Mouse (Mus musculus): ENCODE data around the gene Mrpl37.

The Mrpl37 gene

DNA sequence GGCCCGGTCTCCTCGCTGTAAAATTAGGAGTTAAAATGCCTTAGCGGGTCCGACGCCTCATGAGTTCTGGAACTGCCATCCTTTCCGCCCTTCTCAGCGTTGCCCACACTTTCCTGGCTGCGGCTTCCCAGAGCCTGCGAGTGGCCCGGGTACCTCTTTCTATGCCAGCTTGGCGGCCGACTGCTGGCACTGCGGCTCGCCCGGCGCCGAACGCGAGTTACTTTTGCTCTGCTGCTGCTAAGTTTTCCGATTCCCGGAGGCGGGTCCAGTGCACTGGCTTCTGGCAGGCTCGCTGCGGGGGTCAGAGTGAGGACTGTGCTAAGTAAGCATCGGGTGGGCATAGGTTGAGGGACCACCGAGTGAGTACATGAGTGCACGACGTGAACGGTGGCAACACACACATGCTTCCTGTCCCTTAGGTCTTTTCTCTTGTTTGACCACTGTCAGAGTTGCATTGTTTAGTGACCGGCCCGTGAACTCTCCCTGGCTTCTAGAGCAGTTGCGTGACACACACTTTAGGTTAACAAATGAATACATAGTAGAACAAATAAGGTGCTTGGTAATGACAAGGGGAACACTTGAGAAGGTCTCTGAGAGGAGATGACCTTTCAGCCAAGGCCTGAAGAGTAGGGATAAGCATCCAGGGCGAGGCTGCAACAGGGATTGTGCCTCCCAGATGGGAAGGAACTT, 628 bp upstream of the Mrpl37 start:
- peak; percentile 62 for DNase-seq (ENCODE audit: low read depth, low spot score)

DNA sequence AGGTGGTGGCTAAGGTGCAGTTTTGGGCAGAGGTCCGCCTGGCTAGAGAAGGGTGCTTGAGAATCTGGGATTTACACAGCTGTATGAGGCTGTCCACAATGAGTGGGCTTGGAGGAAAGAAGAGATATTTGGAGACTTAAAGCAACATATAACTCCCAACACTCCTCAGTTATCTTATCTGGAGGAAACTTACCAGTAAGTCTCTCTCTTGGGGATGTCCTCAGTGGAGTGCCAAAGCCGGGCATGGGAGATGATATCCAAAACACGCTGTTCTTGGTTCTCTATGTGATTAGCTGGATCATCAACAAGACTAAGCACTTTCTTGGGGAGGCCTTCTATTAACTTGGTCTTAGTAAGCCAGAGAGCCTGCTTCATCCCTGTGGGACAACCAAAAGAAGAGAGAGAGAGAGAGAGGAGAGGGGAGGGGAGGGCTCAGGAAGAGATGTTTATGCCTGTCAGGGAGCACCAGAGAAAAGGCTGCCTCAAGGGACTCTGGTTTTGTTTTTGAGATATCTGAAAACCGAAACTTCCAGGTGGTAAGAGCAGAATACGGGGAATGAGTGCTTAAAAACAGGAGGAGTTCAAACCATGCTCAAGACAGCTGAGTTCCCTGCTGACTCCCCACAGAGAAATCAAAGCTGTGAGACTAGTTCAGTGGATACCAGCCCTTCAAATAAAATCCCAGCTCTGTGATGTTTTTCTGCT, 2.1 kb downstream of the Mrpl37 start:
- DNase-seq (ENCODE audit: low read depth, low spot score), result no peak

DNA sequence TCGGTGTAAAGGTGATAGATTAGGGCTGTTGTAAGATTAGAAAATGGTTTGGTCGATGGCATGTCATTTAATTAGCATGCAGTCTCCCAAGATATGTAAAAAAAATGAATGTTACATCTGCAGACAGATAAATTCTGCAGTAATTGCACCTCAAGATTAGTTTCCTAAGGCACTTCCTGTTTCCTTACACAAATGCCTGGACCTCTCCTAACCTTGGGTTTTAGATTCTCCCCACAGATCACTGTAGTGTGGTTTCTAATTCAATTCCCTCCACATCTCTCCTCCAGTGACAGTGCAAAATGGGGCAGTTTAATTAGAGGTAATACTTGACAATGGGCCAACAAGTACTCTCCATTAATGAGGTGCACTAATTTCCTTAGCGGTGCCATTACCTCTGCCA, 3.5 kb downstream of the Mrpl37 start:
- no peak for DNase-seq (ENCODE audit: low read depth, low spot score)

DNA sequence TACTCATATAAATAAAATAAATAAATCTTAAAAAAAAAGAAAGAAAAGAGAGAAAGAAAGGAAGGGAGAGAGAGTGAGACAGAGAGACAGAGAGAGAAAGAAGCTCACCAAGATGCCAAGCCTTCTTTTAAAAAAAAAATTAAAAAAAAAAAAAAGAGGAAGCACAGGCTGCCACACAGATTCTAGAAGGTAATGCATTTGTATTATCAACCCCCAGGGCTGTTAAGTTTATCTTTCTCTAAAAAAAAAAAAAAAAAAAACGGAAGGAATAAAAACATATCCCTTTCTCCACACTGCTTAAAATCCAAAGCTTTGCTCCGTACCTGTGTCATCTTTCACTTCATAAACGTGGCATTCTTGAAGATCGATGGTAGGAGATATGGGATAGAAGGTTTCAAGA, 5.1 kb downstream of the Mrpl37 start:
- DNase-seq (ENCODE audit: low read depth, low spot score), result no peak

DNA sequence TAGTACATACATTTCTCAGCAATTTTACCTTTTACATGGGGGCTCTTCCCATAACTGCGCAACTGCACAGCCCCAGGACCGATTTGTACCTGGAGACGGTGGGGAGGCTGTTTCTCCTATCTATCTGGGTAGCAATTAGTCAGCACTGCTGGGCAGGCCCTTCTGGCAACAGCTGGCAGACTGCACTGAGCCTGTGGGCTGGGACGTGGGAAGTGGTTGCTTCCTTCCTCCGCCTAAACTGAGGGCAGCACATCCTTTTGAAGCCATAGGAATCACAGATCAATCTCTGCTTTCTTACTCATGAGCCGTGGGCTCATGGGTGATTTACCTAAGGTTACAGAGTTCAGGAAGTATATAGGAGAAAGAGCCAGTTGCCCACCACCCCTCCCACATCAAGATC, 7.9 kb downstream of the Mrpl37 start:
- no peak for DNase-seq (ENCODE audit: low read depth, low spot score)

DNA sequence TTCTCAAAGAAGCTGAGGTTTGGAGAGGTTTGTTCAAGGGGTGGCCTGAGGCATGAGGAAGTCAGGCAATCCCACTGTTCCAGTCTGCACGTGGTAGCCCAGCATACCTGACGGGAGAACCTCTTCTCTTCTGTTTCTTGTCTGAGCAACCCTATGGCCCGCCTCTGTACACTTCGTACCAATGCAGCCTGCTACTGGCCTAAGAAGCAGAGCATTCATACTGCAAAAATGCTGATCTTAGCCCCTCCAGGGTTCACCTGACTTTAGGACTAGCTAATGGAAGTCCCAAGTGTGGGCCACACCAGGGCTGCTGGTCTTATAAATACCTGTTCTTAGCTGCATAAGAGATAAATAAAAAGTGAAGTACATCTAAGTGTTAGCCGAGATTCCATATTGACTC, 8.3 kb downstream of the Mrpl37 start:
- DNase-seq (ENCODE audit: low read depth, low spot score), result no peak

DNA sequence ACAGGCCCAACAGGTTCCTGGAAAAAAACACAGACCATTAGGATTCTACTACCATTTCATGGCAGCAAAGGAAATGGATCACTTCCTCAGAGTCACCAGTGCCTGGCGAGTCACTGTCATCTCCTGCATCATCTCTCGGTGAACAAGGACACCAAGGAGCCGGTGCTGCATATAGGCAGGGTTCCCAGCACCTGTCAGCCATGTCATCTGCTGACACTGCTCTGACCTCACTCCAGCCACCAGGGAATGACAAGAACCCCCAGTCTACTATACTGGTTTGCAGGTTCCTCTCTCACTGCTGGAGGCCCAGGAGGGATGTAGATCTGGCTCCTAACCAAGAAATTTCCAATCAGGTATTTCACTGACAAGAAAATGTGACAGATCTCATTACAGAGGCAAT, 10.6 kb downstream of the Mrpl37 start:
- no peak for DNase-seq (ENCODE audit: low read depth, low spot score)

DNA sequence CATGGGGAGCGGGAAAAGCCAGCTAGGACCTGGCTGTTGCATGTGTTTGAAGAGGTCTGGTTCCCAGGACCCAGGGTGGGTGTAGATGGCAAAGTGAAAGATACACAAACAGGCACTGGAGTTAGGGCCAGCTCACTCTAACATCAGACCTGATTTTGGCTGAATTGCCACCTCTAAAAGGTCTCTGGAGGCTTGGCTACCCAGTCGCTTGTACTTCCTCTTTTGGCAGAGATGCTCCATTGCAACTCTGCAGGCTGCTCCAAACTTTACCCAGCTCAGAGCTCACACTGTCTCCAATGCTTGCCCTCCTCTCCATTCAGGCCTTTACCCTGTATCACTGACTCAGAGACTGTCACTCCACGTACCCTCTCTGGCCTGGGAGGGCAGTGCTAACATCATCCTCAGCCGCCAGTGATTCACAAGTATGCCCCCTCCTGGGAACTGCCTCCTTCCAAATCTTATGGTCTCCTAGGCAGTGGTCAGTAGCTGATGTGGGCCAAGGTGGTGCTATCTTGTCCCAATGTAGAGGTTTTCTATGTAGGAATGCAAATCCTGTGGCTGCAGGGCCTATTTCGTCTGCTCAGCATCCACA, 13.6 kb downstream of the Mrpl37 start:
- no peak for DNase-seq (ENCODE audit: low read depth, low spot score)

DNA sequence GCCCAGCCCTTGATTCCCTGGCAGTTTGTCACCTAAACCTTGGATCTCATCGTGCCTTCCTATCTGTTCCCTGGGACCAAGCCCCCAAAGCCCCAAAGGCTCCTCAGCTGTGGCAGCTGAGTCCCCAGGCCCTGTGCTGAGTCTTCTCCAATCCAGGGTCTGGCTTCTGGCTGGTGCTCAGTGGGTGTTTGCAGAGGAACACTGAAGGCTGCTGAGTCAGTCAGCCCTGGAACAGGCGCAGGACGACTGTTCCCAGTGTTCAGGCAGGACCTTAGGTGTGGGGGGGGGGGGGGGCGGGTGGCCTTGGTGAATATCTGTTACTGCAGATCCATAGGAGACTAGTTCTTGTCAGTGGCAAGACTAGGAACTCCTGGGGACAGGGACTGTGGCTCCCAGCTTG, 14.8 kb downstream of the Mrpl37 start:
- no peak for DNase-seq (ENCODE audit: low read depth, low spot score)

DNA sequence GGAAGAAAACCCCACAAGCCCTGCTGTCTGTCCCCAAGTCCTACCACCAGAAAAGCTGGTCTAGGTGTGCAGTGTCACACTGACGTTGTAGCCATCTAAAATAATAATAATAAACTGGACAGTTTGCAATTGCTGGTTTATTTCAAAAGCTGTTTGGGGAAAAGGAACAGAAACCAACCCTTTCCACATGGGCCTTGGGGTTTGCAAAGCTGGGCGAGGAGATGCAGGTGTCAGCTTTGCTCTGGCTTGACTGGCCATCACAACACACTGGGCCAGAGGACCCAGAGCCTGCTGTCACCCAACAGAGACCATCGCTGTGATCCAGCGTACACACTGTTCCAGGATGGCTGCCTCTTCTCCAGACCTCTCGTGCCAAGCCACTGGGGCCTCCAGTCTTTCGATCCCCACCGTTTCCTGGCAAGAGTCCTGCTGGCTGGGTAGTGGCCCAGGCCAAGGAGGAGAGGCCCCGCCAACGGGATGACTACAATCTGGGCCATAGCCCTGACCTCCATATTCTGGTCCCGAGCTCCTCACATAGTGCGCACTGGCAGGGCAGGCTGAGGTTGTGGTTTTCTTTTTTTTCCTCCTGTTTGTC, 18.0 kb downstream of the Mrpl37 start:
- DNase-seq (ENCODE audit: low read depth, low spot score), result no peak

DNA sequence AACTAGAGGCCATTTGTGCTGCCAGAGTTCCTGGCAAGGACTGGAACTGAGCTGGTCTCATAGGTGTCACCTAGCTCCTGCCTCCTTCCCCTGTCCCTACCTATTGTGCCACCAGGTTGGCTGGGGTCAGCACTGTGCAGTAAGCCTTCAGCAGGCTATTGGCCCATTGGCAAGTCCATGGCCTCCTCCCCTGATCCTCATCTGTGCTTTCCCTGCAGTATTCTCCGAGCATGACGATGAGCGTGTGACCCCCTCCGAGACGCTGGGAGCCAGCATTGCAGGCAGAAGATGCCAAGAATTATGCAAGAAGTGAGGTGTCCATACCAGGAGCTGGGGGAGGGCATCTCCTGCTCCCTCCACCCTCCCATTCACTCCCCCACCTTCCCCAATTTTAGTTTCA, 18.9 kb downstream of the Mrpl37 start:
- DNase-seq (ENCODE audit: low read depth, low spot score), result no peak

DNA sequence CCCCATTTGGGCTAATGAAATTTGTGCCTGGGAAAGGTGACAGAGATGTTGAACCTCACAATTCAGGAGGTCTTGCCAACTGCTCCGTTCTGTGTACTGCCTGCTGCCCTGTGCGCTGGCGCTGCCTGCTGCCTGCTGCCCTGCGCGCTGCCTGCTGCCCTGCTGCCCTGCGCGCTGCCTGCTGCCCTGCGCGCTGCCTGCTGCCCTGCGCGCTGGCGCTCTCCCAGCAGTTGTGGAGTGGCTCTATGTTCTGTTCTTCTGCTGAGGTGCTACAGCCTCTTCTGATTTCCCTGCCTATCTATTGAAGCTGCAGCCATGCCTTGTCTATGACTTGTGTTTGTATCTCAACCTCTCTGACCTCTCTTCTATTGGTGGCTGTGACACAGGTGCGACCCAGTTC, 21.5 kb downstream of the Mrpl37 start:
- DNase-seq (ENCODE audit: low read depth, low spot score), result no peak

DNA sequence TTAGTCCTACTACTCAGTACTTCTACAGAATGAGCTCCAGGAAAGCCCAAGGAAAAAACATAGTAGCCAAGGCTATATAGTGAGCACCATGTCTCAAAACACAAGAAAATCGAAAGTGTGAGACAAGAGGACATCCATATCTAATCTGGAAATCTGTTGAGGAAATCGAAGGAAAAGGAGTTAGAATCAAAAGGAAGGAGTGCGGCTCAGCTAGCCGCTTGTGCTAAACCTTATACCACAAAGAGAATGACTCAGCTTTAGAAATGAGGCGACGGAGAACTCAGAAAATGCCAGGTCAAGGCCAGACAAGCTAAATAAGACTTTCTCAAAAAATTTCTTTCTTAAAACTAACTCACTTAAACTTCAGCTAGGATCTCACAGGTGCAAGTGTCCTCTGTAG, 24.4 kb downstream of the Mrpl37 start:
- no peak for DNase-seq (ENCODE audit: low read depth, low spot score)

DNA sequence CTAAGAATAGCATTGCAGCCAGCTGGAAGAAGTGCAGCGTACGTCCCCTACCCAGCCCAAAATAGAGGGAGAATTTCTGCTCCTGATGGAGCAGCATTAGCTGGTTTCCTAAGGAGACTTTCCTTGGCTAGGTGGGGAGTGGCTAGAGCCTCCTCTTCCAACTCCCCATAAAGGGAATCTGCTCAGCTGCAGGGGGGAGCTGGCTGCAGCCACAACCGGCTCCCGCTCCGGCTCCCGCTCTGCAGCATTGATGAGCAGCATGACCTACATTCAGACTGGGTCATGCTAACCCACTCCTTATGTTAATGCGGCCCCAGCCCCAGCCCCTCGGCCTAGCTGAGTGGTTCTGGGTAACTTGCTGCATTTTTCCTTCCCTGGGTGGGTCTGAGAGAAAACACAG, 27.4 kb downstream of the Mrpl37 start:
- no peak for DNase-seq (ENCODE audit: low read depth, low spot score)

DNA sequence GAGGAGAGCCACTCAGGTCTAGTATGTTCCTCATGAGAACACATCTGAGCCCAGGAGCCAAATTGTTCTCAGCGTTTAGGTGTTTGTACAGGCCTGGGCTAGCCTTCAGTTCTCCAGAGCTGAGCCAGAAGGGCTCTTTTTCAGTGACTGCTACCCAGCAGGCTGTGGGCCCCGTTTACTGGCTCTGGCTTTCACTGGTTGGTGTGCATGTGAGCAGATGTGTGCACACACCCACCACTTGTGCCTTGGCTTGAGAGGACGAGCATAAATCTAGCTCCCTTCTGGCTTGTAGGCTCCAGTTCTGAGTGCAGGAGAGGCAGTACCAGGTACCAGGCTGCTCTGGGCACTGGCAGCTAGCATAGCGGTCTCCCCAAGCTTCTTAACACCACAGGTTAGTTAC, 28.4 kb downstream of the Mrpl37 start:
- DNase-seq (ENCODE audit: low read depth, low spot score), result no peak

DNA sequence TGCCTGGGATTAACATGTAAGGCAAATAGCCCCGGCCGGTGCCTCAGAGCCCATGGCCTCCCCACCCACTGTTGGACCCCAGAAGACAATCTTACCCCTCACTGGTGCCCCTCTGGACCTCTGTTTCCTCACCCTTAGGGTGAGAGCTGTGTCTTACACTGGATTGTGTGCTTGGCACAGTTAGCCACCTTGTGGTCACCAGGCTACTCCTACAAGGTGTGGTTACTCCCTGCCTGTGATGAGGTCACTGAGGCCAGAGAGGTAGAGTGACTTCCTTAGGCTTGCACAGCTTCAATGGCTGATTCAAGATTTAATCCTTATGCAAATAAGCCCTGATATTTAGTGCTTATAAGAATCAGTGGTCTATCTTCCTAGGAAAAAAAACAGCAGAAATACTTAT, 29.7 kb downstream of the Mrpl37 start:
- DNase-seq (ENCODE audit: low read depth, low spot score), result no peak

DNA sequence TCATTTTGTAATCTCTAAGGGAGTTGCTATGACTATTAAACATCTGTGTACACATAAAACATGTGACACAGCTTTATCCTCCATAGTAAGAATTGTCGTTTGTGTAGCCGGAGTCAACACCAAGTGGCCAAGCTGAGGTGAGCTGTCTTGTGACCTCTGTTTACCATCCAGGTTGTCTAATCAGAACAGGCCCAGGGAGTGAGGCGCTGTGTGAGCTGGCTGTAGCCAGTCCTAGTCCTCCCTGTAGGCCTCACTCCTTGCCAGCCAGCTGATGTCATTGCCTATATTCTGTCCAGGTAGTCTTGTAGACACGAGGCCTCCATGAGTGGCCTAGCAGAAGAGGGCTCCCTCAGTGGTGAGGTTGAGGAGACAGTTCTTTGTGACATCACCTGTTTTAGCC, 31.0 kb downstream of the Mrpl37 start:
- no peak for DNase-seq (ENCODE audit: low read depth, low spot score)

DNA sequence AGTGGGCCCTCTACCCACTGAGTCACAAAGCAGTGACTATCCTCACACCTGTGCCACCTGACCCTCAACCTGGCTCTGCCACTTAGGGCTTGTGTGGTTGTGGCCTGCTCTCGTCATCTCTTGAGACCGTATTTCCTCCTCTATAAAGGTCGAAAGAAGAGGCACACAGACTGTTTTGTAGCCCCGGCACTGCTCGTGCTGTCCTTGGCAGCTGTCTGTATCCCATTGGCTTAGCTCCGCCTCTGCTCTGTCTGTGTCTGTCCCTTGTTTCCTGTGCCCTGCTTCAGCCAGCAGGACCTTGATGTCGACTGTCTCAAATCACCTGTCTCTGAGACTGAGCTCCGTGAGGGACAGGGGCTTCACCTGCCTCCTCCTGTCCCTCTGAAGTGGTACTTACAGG, 40.2 kb downstream of the Mrpl37 start:
- no peak for DNase-seq (ENCODE audit: low read depth, low spot score)

DNA sequence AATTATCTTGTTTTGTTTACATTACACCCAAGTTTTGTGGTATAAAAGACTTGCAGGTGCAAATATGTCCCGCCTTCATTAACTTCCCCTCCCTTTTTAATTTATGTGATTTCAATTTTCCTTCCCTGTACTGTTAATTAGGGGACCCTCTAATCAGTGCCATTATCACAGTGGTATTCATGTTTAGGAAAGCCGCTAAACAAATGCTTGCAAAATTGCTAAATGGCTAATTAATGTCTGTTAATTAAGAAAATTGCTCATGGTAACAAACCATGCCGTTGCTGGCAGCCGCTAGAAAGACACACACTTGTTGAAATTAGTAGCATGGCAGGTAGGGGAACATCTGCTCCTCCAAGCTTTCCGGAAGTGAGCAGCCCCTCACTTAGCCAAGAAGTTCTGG, 41.3 kb downstream of the Mrpl37 start:
- no peak for DNase-seq (ENCODE audit: low read depth, low spot score)

DNA sequence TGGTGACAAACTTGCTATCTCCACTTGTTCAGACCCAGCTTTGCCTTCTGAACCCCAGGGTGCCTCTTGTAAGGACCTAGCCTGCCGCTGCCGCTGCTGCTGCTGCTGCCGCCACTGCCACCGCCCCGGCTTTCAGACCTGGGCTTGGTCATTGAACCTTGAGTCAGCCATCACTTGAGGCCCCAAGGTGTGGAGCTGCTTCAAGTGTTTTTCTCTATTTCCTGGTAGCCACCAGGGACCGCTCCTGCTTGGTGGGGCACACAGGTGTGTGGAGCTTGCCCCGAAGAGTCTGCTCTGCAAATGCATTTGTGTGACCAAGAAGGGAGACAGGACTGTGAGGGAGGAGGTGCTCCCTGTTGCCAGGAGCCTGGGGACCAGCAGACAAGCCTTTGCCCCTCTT, 41.8 kb downstream of the Mrpl37 start:
- DNase-seq (ENCODE audit: low read depth, low spot score), result no peak

DNA sequence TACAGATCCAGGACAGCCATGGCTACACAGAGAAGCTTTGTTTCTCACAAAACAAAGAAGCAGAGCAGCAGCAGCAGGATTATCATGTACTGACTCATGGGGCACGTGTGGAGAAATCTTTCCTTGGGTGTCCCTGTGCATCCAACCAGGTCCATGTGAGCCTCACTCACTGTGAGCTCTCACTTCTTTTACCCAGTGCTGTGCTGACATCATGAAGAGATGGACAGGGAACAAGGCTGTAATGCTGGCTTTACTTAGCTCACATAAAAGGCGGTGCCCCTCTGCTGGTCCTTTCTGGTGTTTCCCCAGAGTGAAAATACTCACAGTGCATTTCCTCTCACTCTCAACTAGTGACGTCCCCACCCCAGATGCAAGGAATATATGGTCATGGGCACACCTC, 45.2 kb downstream of the Mrpl37 start:
- no peak for DNase-seq (ENCODE audit: low read depth, low spot score)

DNA sequence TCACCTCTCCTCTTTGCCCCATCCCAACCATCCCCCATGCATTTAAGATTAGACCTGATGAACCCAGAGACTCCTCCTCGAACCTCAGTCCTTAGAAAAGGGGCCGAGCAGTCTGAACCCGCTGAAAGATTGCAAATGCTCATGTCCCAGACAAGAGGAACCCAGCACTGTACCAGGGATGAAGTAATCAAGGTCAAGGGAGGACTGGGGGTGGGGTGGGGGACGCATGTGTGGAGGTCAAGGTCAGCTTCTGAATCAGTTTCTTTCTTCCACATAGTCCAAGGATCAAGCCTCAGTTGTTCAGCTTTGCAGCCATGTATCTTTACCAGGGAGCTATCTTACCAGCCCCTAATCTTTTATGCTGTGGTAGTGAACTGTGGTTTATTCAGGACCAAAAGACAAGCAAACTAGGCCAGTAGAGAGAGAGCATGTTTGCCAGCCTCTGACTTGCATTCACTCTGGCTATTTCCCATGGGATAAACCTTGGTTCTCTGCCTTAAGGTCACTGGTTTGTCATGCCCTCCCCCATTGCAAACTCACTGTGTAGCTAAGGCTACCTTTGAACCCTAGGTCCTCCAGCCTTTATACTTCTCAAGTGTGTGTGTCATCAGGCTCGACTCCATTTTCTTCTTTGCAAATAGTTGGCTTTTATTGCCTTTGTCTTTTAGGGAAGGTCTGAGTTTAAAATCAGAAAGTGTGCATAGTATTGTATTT, 46.2 kb downstream of the Mrpl37 start:
- DNase-seq (ENCODE audit: low read depth, low spot score), result no peak
